Mouse (Mus musculus) retina, embryonic 14.5 days (tissue): Measurements from ENCODE around the gene Anpep.
A peak's percentile ranks its signal among the peaks of the same experiment; 100 is the strongest.

Source experiments
- DNase-seq: peaks from one replicate; pipeline ENCODE4 v3.0.0-alpha.2; 2015; ENCODE audit warnings: low spot score

Anpep gene

GRCm38 (mm10) chr7:79866294-79867000 is 5.6 kb upstream of the Anpep start:
- peak; percentile 55 for DNase-seq

- no peak for DNase-seq
Measured at GRCm38 (mm10) chr7:79861794-79862193, 935 bp upstream of the Anpep start.

- no peak for DNase-seq
Measured at GRCm38 (mm10) chr7:79858956-79859630, 1.8 kb downstream of the Anpep start.

GRCm38 (mm10) chr7:79858202-79858934 is 2.5 kb downstream of the Anpep start:
- no peak for DNase-seq

- DNase-seq = no peak
Measured at GRCm38 (mm10) chr7:79856305-79856704, 4.6 kb downstream of the Anpep start.

GRCm38 (mm10) chr7:79847456-79848451 is 13.1 kb downstream of the Anpep start:
- peak; percentile 48 for DNase-seq

GRCm38 (mm10) chr7:79846342-79846741 is 14.5 kb downstream of the Anpep start:
- DNase-seq = no peak

GRCm38 (mm10) chr7:79844090-79844802 is 16.6 kb downstream of the Anpep start:
- no peak for DNase-seq

GRCm38 (mm10) chr7:79842163-79842562 is 18.7 kb downstream of the Anpep start:
- no peak for DNase-seq

GRCm38 (mm10) chr7:79837247-79837646 is 23.6 kb downstream of the Anpep start:
- no peak for DNase-seq

GRCm38 (mm10) chr7:79835196-79835595 is 25.7 kb downstream of the Anpep start:
- DNase-seq = no peak

GRCm38 (mm10) chr7:79832980-79833379 is 27.9 kb downstream of the Anpep start:
- no peak for DNase-seq

- no peak for DNase-seq
Measured at GRCm38 (mm10) chr7:79831585-79831984, 29.3 kb downstream of the Anpep start.

- DNase-seq = no peak
Measured at GRCm38 (mm10) chr7:79831145-79831544, 29.7 kb downstream of the Anpep start.

- DNase-seq = no peak
Measured at GRCm38 (mm10) chr7:79828341-79828740, 32.5 kb downstream of the Anpep start.

- no peak for DNase-seq
Measured at GRCm38 (mm10) chr7:79822092-79822695, 38.7 kb downstream of the Anpep start.

GRCm38 (mm10) chr7:79819996-79820395 is 40.9 kb downstream of the Anpep start:
- no peak for DNase-seq

GRCm38 (mm10) chr7:79819515-79819914 is 41.3 kb downstream of the Anpep start:
- DNase-seq = no peak

GRCm38 (mm10) chr7:79818321-79818720 is 42.5 kb downstream of the Anpep start:
- DNase-seq = no peak

- no peak for DNase-seq
Measured at GRCm38 (mm10) chr7:79813409-79813808, 47.5 kb downstream of the Anpep start.
